Mouse (Mus musculus): ENCODE data around the gene Teddm3. TPM values are rescaled to one million over a fixed set of nuclear protein-coding genes. Genes with fewer than 3 reads are reported as not detected.
"Not testable (repeated sequence)": the region's sequence is repeated elsewhere in the genome, so short reads cannot be mapped to it uniquely, and the experiment has no call there.

Gene Teddm3
- total and polyA plus RNA-seq, 3 experiments: not detected

DNA sequence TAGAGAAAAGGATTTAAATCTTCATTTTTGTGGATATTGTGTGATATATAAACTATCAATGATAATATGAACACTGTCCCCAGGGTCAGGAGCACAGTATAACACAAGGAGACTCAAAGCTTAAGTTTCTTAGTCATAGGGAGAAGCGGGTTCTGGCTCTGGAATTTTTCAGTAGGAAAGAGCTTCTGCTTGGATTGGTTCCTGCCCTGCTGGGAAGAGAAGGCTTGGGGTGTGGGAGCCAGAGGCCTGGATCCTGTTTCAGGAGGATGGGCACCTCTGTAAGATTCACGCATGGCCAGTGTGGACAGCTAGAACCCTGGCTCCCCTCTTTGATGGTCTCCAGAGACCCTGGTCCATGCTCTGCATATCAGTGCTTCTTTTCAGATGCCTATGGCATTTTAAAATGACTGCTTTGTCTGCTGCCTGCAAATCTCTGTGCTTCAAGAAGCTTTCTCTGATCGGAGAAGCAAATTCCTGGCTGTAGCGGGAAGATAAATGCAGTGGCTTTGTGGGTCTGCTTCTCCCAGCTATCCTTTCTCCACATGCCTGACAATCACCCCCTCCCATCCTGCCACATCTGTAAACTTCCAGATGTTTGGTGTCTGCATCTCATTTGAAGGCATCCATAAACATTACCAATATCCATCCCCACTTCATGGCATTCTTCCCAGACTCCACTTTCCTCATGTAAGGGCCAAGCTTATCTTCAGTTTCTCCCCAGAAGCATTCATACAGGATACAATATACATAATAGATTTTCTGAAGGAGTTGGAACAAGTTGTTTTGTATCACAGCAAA lies 2.0 kb downstream of the Teddm3 start:
- no peak overlapping the region for H3K4me3 ChIP-seq (ENCODE audit: control insufficient read depth in 1 of 2, insufficient read depth in 1 of 2, low read depth in 2 of 2, low read length in 2 of 2)
- no peak for DNase-seq (ENCODE audit: low read depth, low spot score)
- no peaks in the 10 kb centered on the region for H3K79me2 ChIP-seq (ENCODE audit: control insufficient read depth, insufficient read depth, low read length, poor library complexity)
- no peak overlapping the region for H3K9ac ChIP-seq (ENCODE audit: control insufficient read depth, low read depth, low read length, poor library complexity, severe bottlenecking)
- no peaks in the 10 kb centered on the region for H3K4me1 ChIP-seq (ENCODE audit: control insufficient read depth in 1 of 2, insufficient read depth in 2 of 2, low read length in 2 of 2)
- H3K27me3 ChIP-seq (ENCODE audit: control insufficient read depth in 1 of 2, insufficient read depth in 2 of 2, low read length in 2 of 2): no peaks in the 10 kb centered on the region; a peak in 1 of 4 replicates
- H3K9me3 ChIP-seq (replicated peaks; ENCODE audit: insufficient read depth, low read length): no peaks in the 10 kb centered on the region
- TF ChIP-seq POLR2AphosphoS5 (IDR thresholded peaks at IDR 0.05; ENCODE audit: borderline replicate concordance, low read depth, low read length) (no peak), ELF1 (IDR thresholded peaks at IDR 0.05; ENCODE audit: low read depth, low read length) (no peak), ZC3H11A (IDR thresholded peaks at IDR 0.05; ENCODE audit: low read depth, low read length) (no peak), RAD21 (IDR thresholded peaks at IDR 0.05; ENCODE audit: low read depth, low read length) (no peak), EP300 (IDR thresholded peaks at IDR 0.05; ENCODE audit: low read depth in 1 of 2, low read length in 2 of 2) (no peak), GABPA (IDR thresholded peaks at IDR 0.05; ENCODE audit: low read depth, low read length) (no peak), TCF12 (IDR thresholded peaks at IDR 0.05; ENCODE audit: low read depth, low read length) (no peak), RCOR1 (IDR thresholded peaks at IDR 0.05; ENCODE audit: low read depth, low read length) (no peak)
- H3K36me3 ChIP-seq (ENCODE audit: control insufficient read depth in 1 of 2, insufficient read depth in 2 of 2, low read length in 2 of 2): no peaks in the 10 kb centered on the region
- no peak overlapping the region for H3K27ac ChIP-seq (ENCODE audit: control insufficient read depth, low read depth, low read length)

DNA sequence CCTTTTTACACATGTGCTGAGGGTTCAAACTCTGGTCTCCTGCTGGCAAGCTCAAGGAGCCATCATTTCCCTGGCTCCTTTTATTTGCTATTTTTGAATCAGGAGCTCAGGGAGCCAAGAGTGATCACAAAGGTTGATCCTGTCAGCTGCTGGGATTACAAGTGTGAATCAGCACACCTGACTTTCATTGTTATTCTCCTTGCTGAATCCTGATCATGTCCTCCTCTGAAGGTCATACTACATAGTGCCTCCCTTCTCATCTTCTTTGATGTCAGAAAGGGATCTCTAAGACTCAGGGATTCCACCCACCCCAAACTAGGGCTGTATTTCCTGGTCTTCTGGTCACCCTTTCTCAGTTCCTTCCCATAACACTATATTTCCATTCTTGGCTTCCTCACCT lies 3.9 kb downstream of the Teddm3 start:
- Histone ChIP-seq H3K9me3 (replicated peaks; ENCODE audit: insufficient read depth, low read length) (no peaks in the 10 kb centered on the region), H3K36me3 (ENCODE audit: control insufficient read depth in 1 of 2, insufficient read depth in 2 of 2, low read length in 2 of 2) (no peaks in the 10 kb centered on the region), H3K79me2 (ENCODE audit: control insufficient read depth, insufficient read depth, low read length, poor library complexity) (no peaks in the 10 kb centered on the region), H3K27me3 (ENCODE audit: control insufficient read depth in 1 of 2, insufficient read depth in 2 of 2, low read length in 2 of 2) (no peaks in the 10 kb centered on the region; a peak in 1 of 4 replicates), H3K4me1 (ENCODE audit: control insufficient read depth in 1 of 2, insufficient read depth in 2 of 2, low read length in 2 of 2) (no peaks in the 10 kb centered on the region), H3K4me3 (ENCODE audit: control insufficient read depth in 1 of 2, insufficient read depth in 1 of 2, low read depth in 2 of 2, low read length in 2 of 2) (no peak overlapping the region), H3K9ac (ENCODE audit: control insufficient read depth, low read depth, low read length, poor library complexity, severe bottlenecking) (no peak overlapping the region), H3K27ac (ENCODE audit: control insufficient read depth, low read depth, low read length) (no peak overlapping the region)
- no peak for DNase-seq (ENCODE audit: low read depth, low spot score)
- TF ChIP-seq KAT2A (conservative IDR thresholded peaks at IDR 0.05; ENCODE audit: low read depth, low read length) (no peak), NRF1 (IDR thresholded peaks at IDR 0.05; ENCODE audit: insufficient read depth, low read depth, low read length, poor library complexity, severe bottlenecking) (no peak), MAX (IDR thresholded peaks at IDR 0.05; ENCODE audit: low read length) (no peak), ELF1 (IDR thresholded peaks at IDR 0.05; ENCODE audit: low read depth, low read length) (no peak), ETS1 (IDR thresholded peaks at IDR 0.05; ENCODE audit: low read depth, low read length) (no peak), HCFC1 (IDR thresholded peaks at IDR 0.05; ENCODE audit: low read depth, low read length) (no peak), MAZ (IDR thresholded peaks at IDR 0.05; ENCODE audit: low read depth, low read length) (no peak)

DNA sequence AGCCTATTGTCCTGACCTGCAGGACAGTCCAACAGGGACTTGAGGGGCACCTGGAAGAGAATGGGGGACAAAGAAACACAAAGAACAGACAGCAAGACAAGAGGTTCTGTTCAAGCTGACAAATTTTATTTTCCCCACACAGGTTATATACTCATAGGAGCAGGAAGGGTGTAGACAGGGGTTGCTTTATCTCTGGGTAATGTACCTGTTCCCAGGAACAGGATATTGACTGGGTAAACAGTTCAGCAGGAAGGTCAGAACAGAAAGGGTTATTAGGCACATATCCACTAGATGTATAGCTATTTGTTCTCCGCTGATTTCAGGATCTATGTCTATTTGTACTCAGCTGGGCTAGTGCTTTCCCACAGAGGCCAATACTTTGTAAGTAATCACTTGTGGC lies 5.3 kb downstream of the Teddm3 start:
- H3K27me3 ChIP-seq (ENCODE audit: control insufficient read depth in 1 of 2, insufficient read depth in 2 of 2, low read length in 2 of 2); H3K27ac ChIP-seq (ENCODE audit: control insufficient read depth, low read depth, low read length); H3K79me2 ChIP-seq (ENCODE audit: control insufficient read depth, insufficient read depth, low read length, poor library complexity); H3K9me3 ChIP-seq (replicated peaks; ENCODE audit: insufficient read depth, low read length); H3K4me3 ChIP-seq (ENCODE audit: control insufficient read depth in 1 of 2, insufficient read depth in 1 of 2, low read depth in 2 of 2, low read length in 2 of 2); H3K36me3 ChIP-seq (ENCODE audit: control insufficient read depth in 1 of 2, insufficient read depth in 2 of 2, low read length in 2 of 2); H3K4me1 ChIP-seq (ENCODE audit: control insufficient read depth in 1 of 2, insufficient read depth in 2 of 2, low read length in 2 of 2); H3K9ac ChIP-seq (ENCODE audit: control insufficient read depth, low read depth, low read length, poor library complexity, severe bottlenecking); DNase-seq (ENCODE audit: low read depth, low spot score): not testable (repeated sequence)

All from MEL (cell line).